Mouse (Mus musculus): ENCODE data around the gene Olfr575.

- no peak for TF ChIP-seq CTCF (IDR thresholded peaks at IDR 0.05; ENCODE audit: extremely low read depth, insufficient read length, insufficient replicate concordance, low read depth, low read length)
- TF ChIP-seq POLR2A (IDR thresholded peaks at IDR 0.05; ENCODE audit: low read depth, low read length): no peak
Observed at GRCm38 (mm10) chr7:102989224-102989623, 30.6 kb upstream of the Olfr575 start, which contains the start of gene Olfr578.
